Mouse (Mus musculus) stomach, embryonic 14.5 days (tissue): Measurements from ENCODE around the gene Cd5l. TPM values are rescaled to one million over a fixed set of nuclear protein-coding genes. Genes with fewer than 3 reads are reported as not detected.

Source experiments
- ATAC-seq: fragments of 200-750 bp; cut with Nextera tagmentation; 2 replicates; pipeline ENCODE4 v1.8.0; 2017; ENCODE audit warnings: low read depth, moderate TSS enrichment; ENCODE audit not compliant: insufficient number of reproducible peaks, insufficient read depth, low FRiP score
- H3K27ac ChIP-seq: fragments of 300-500 bp; sonication (generic); 2 replicates; pipeline ENCODE4 v1.5.1; 2014; ENCODE audit warnings: mild to moderate bottlenecking, low read length, moderate library complexity, mixed read lengths
- H3K27me3 ChIP-seq: fragments of 300-500 bp; sonication (generic); 2 replicates; pipeline ENCODE4 v1.6.1; 2014; ENCODE audit warnings: low read length, control low read depth, mixed read lengths; ENCODE audit not compliant: control insufficient read depth, insufficient read depth
- H3K36me3 ChIP-seq: fragments of 300-500 bp; sonication (generic); 2 replicates; pipeline ENCODE4 v1.6.1; 2014; ENCODE audit warnings: mild to moderate bottlenecking, control low read depth, low read length, moderate library complexity, mixed read lengths; ENCODE audit not compliant: control insufficient read depth, insufficient read depth
- H3K4me1 ChIP-seq: fragments of 300-500 bp; sonication (generic); 2 replicates; pipeline ENCODE4 v1.6.1; 2014; ENCODE audit warnings: low read length, control low read depth, mixed read lengths; ENCODE audit not compliant: control insufficient read depth, insufficient read depth
- H3K4me2 ChIP-seq: fragments of 300-500 bp; sonication (generic); replicated peaks from 2 replicates; pipeline ENCODE4 v1.6.1; 2014; ENCODE audit warnings: low read depth, low read length, control low read depth
- H3K4me3 ChIP-seq: fragments of 300-500 bp; sonication (generic); 2 replicates; pipeline ENCODE4 v1.5.1; 2014; ENCODE audit warnings: low read depth, low read length, control low read depth
- H3K9ac ChIP-seq: fragments of 300-500 bp; sonication (generic); replicated peaks from 2 replicates; pipeline ENCODE4 v1.6.1; 2014; ENCODE audit warnings: low read depth, mild to moderate bottlenecking, control low read depth, low read length, moderate library complexity, mixed read lengths
- H3K9me3 ChIP-seq: fragments of 300-500 bp; sonication (generic); 2 replicates; pipeline ENCODE4 v1.6.1; 2016; ENCODE audit warnings: low read depth, low read length, control low read depth; ENCODE audit not compliant: control insufficient read depth
- WGBS: fragments of 180-500 bp; shearing (Covaris S2); extraction: QIAGEN DNeasy Blood & Tissue Kit; methylation state at CpG from one replicate; pipeline ENCODE4 v1.1.7; 2014; 5-methylcytosine and 5-hydroxymethylcytosine counted together
- polyA plus RNA-seq: library from polyadenylated mRNA; unstranded; fragments of >200 nt; fragmentation: Nextera tagmentation; extraction: Ambion mirVana; gene quantifications from 2 replicates; pipeline ENCODE4 v1.2.1, GENCODE M21; 2014

Gene Cd5l
- polyA plus RNA-seq, 1 experiment from 2014 or later: 0.35 TPM

DNA sequence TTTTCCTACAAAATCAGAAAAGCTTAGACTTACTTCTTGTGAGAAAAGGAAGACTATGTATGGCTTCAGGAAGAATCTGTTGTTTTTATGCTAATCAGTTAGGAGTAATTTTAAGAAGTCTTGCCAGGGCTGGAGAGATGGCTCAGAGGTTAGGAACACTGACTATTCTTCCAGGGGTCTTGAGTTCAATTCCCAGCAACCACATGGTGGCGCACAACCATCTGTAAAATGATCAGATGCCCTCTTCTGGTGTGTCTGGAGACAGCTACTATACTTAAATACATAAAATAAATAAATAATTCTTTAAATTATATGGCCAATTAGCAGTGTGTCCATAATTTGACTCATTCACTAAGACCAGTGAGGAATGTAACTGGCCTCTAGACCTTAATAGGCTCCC lies 63.0 kb downstream of the Cd5l start:
- no peaks in the 10 kb centered on the region for H3K4me1 ChIP-seq
- H3K27ac ChIP-seq: no peak overlapping the region
- no peaks in the 10 kb centered on the region for H3K36me3 ChIP-seq
- H3K4me3 ChIP-seq: no peak overlapping the region
- no peak for ATAC-seq
- no peak overlapping the region for H3K4me2 ChIP-seq
- H3K27me3 ChIP-seq: no peaks in the 10 kb centered on the region
- no peak overlapping the region for H3K9ac ChIP-seq
- WGBS: 59% methylated on average over 1 of the region's 1 CpGs
- H3K9me3 ChIP-seq: no peaks in the 10 kb centered on the region

Other genes with a start within 250 kb of the Cd5l start
- gene Kirrel, start 183.1 kb upstream of the Cd5l start, polyA plus RNA-seq: 9.1 and 10.0 TPM in 2 replicates
- gene Fcrls, start 94.1 kb upstream of the Cd5l start, polyA plus RNA-seq: 15.9 and 16.2 TPM in 2 replicates
- 0.20 and 0.54 TPM in 2 replicates for gene Fcrl1, start 18.5 kb downstream of the Cd5l start, polyA plus RNA-seq
- gene Fcrl5, start 77.9 kb downstream of the Cd5l start, polyA plus RNA-seq: not detected in 2 replicates
- gene Etv3, start 167.5 kb downstream of the Cd5l start, polyA plus RNA-seq: 10.7 and 10.8 TPM in 2 replicates